Mouse (Mus musculus) thymus, adult 2 months (tissue): Measurements from ENCODE around the gene Pms1.

Source experiments
- CTCF ChIP-seq: fragments of 200-500 bp; IDR thresholded peaks from 2 replicates; pipeline ENCODE4 v1.5.1; 2012; ENCODE audit warnings: mild to moderate bottlenecking, control low read depth, low read length, moderate library complexity, borderline replicate concordance; ENCODE audit not compliant: control insufficient read depth, poor library complexity, insufficient read depth; ENCODE audit errors: extremely low read depth
- POLR2A ChIP-seq: fragments of 200-500 bp; IDR thresholded peaks from 2 replicates; pipeline ENCODE4 v1.6.1; 2012; ENCODE audit warnings: mild to moderate bottlenecking, low read length, control low read depth, moderate library complexity; ENCODE audit not compliant: control insufficient read depth, poor library complexity, insufficient read depth; ENCODE audit errors: extremely low read depth

- TF ChIP-seq CTCF (no peak), POLR2A (no peak)
These were observed 26.9 kb downstream of the Pms1 start for GRCm38 (mm10) chr1:53269901-53270300.
